Mouse (Mus musculus) kidney, adult 11 months (tissue): ENCODE measurements around the gene Gbf1.

Source experiments
- DNase-seq: peaks from one replicate; pipeline ENCODE4 v3.0.0; 2022

The Gbf1 gene

DNA sequence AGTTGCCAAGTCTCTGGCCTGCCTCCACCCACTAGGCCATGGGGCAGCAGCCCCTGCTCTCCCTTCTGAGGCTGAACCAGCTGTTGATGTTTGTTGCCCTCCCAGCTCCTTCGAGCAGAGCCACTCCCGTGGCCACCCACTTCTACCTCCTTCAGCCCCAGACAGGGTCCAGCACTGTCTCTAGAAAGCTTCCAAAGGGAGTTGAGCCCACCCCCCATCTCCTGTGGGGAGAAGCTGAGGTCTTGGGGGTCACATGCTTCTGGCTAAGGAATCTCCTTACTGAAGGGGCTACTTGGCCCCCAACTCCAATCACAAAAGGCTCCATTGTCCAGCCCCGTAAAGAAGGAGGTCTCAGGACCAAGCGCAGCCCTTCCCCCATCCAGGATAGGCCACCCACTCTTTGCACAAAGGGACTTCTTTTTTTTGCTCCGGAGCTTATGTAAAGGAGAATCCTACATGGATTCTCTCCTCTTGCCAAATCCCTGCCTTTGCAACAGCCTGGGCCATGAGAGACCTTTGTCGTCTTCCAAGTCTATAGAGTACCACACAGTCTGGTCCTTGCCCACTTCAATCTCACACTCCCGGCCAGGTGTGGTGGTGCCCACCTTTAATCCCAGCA is 180.5 kb downstream of the Gbf1 start:
- DNase-seq = no peak

DNA sequence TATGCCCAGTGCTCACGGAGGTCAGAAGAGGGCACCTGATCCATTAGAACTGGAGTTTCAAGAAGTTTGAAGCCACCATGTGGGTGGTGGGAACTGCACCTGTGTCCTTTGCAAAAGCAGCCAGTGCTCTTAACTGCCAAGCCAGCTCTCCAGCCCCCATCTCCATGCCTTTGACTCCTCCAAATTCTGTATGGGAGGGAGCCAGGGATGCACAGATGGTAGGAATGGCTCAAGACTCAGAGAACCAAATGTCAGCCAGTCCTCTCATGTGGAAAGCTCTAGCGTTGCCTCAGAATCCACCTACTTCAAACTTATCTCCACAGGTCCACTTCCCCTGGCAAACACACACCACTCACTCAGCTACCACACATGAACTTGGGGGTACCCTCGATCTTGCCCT is 181.6 kb downstream of the Gbf1 start:
- DNase-seq = no peak
